ENCODE assay signal across 12 mouse cellular contexts in genomic region chr1:75388898-75389515, GRCm38 (mm10). TPM values are rescaled to one million over a fixed set of nuclear protein-coding genes. Genes with fewer than 3 reads are reported as not detected.
DNase-seq lines count a peak whose midpoint lies in the region; ATAC-seq and TF ChIP-seq lines count a peak whose summit lies in the region.
"Had no signal": no experiment of that assay in that cellular context is flagged by ENCODE, and none has a peak within 500 bp of the region (broad histone marks: within the 10 kb centered on the region; RNA-seq: fewer than 3 reads in every experiment).

No protein-coding gene starts in this region.

- no peak overlapping the region; the same call in 1 of the 2 replicates for H3K4me3 ChIP-seq in lung, embryonic 14.5 days (ENCODE audit: low read depth, low read length)
- H3K4me3 ChIP-seq in limb, embryonic 13.5 days, result peak overlapping the region; percentile 41
- no peak overlapping the region for H3K4me3 ChIP-seq in stomach, postnatal 0 days (ENCODE audit: low read depth, low read length)

- H3K27me3 ChIP-seq in lung, embryonic 14.5 days (ENCODE audit: insufficient read depth, low read length), result peaks cover 23% of the 10 kb centered on the region
- H3K27me3 ChIP-seq in limb, embryonic 13.5 days, result peaks cover 56% of the 10 kb centered on the region
- H3K27me3 ChIP-seq in stomach, postnatal 0 days (ENCODE audit: control insufficient read depth, insufficient read depth, low read length), result no peaks in the 10 kb centered on the region

- no peak for ATAC-seq in lung, embryonic 14.5 days (ENCODE audit: insufficient read depth)
- ATAC-seq in limb, embryonic 13.5 days (ENCODE audit: low FRiP score, low read depth), result no peak
- no peak for ATAC-seq in stomach, postnatal 0 days (ENCODE audit: low FRiP score, low TSS enrichment)
- ATAC-seq in inflammation-experienced regulatory T-cells, adult 6 months, result no peak

- peak overlapping the region; percentile 55; the same call in 1 of the 2 replicates for H3K4me2 ChIP-seq in lung, embryonic 14.5 days
- H3K4me2 ChIP-seq in limb, embryonic 13.5 days (replicated peaks), result peak overlapping the region; percentile 68
- 0 out of 2 replicates have a peak overlapping the region, but pooled peaks have one; percentile 5 for H3K4me2 ChIP-seq in stomach, postnatal 0 days (replicated peaks; ENCODE audit: low read depth)

- no peaks in the 10 kb centered on the region for H3K9me3 ChIP-seq in lung, embryonic 14.5 days (ENCODE audit: low read depth, low read length)
- H3K9me3 ChIP-seq in limb, embryonic 13.5 days, result no peaks in the 10 kb centered on the region
- H3K9me3 ChIP-seq in stomach, postnatal 0 days (ENCODE audit: control insufficient read depth, low read length), result no peaks in the 10 kb centered on the region

- H3K4me1 ChIP-seq in lung, embryonic 14.5 days (ENCODE audit: insufficient read depth), result peaks cover 13% of the 10 kb centered on the region; the same call in 1 of the 2 replicates
- peaks cover 48% of the 10 kb centered on the region for H3K4me1 ChIP-seq in limb, embryonic 13.5 days
- 0 out of 2 replicates have a peak, but pooled peaks cover 3% of the 10 kb centered on the region for H3K4me1 ChIP-seq in stomach, postnatal 0 days (replicated peaks; ENCODE audit: control insufficient read depth, insufficient read depth)

- 38% methylated on average over 23 of the region's 23 CpGs for WGBS in lung, embryonic 14.5 days
- 34% methylated on average over 23 of the region's 23 CpGs for WGBS in limb, embryonic 13.5 days
- 47% methylated on average over 23 of the region's 23 CpGs for WGBS in stomach, postnatal 0 days

- H3K27ac ChIP-seq in lung, embryonic 14.5 days (ENCODE audit: low read depth), result no peak overlapping the region
- no peak overlapping the region for H3K27ac ChIP-seq in limb, embryonic 13.5 days
- no peak overlapping the region for H3K27ac ChIP-seq in stomach, postnatal 0 days (replicated peaks)
- H3K27ac ChIP-seq: liver, embryonic 14.5 days had no signal

- no peak overlapping the region for H3K9ac ChIP-seq in lung, embryonic 14.5 days
- peak overlapping the region; percentile 66; the same call in 1 of the 2 replicates for H3K9ac ChIP-seq in limb, embryonic 13.5 days
- H3K9ac ChIP-seq in stomach, postnatal 0 days (ENCODE audit: low read length), result no peak overlapping the region
- H3K9ac ChIP-seq: liver, embryonic 14.5 days had no signal

- peak; percentile 50 for DNase-seq in cerebellum, adult 9-10 months
- no peak for DNase-seq in cerebellum, postnatal 36 days
- DNase-seq in lung, embryonic 14.5 days, result no peak
- no peak for DNase-seq in lung, postnatal 10 days
- no peak for DNase-seq in stomach, postnatal 0 days (ENCODE audit: low spot score)
- no peak for DNase-seq in left cerebral cortex, postnatal 14 days (ENCODE audit: low spot score in 2 of 2)
- DNase-seq: cerebellum, adult 9-11 months had no signal

- TF ChIP-seq EP300 in stomach, postnatal 0 days (optimal IDR thresholded peaks at IDR 0.05), result no peak

- peaks cover 17% of the 10 kb centered on the region; the same call in 1 of the 2 replicates for H3K36me3 ChIP-seq in lung, embryonic 14.5 days (ENCODE audit: insufficient read depth)
- peaks cover 19% of the 10 kb centered on the region for H3K36me3 ChIP-seq in limb, embryonic 13.5 days
- peaks cover 3% of the 10 kb centered on the region; the same call in 1 of the 2 replicates for H3K36me3 ChIP-seq in stomach, postnatal 0 days (ENCODE audit: control insufficient read depth, insufficient read depth, low read length)

- no peak for TF ChIP-seq CTCF in lung, embryonic 14.5 days (IDR thresholded peaks at IDR 0.05; ENCODE audit: low read depth)
- no peak for TF ChIP-seq CTCF in stomach, postnatal 0 days (IDR thresholded peaks at IDR 0.05; ENCODE audit: low read depth)

- intact Hi-C loops in left cerebral cortex, postnatal 14 days (cut with DNase I), result no loop called here

RNA-seq across cellular contexts. Expression of gene Speg, which starts 13.9 kb away (rescaled TPM):
- 40.1 and 44.7 TPM in 2 replicates for polyA plus RNA-seq in lung, embryonic 14.5 days (2014; fragmentation: Nextera tagmentation; extraction: Ambion mirVana)
- polyA plus RNA-seq in limb, embryonic 13.5 days (2015; fragmentation: Nextera tagmentation; extraction: Ambion mirVana), result 20.7 and 21.3 TPM in 2 replicates
- polyA plus RNA-seq in stomach, postnatal 0 days (2015; fragmentation: Nextera tagmentation; extraction: Ambion mirVana), result 28.8 and 30.0 TPM in 2 replicates
- total RNA-seq in left cerebral cortex, postnatal 14 days (2021), result 100 to 1,000 TPM; 199 to 210 TPM
- polyA plus RNA-seq in inflammation-experienced regulatory T-cells, adult 6 months (2017; shearing (Covaris generic)), result under 1 TPM in 1 of 3 experiments, not detected in 2; 0.34 TPM
- total RNA-seq: neutrophil, adult 5-6 weeks had no signal

RNA-seq across cellular contexts. Expression of gene Des, which starts 28.9 kb away (rescaled TPM):
- 42.9 and 46.3 TPM in 2 replicates for polyA plus RNA-seq in lung, embryonic 14.5 days (2014; fragmentation: Nextera tagmentation; extraction: Ambion mirVana)
- 52.1 and 56.1 TPM in 2 replicates for polyA plus RNA-seq in limb, embryonic 13.5 days (2015; fragmentation: Nextera tagmentation; extraction: Ambion mirVana)
- 223 and 291 TPM in 2 replicates for polyA plus RNA-seq in stomach, postnatal 0 days (2015; fragmentation: Nextera tagmentation; extraction: Ambion mirVana)
- 1 to 10 TPM; 1.5 to 2.6 TPM for total RNA-seq in left cerebral cortex, postnatal 14 days (2021)
- under 1 TPM in 1 of 3 experiments, not detected in 2; 0.64 TPM for polyA plus RNA-seq in inflammation-experienced regulatory T-cells, adult 6 months (2017; shearing (Covaris generic))
- total RNA-seq: granulocyte monocyte progenitor cell, adult 5-6 weeks; neutrophil, adult 5-6 weeks had no signal

RNA-seq across cellular contexts. Expression of gene Gmppa, which starts 46.7 kb away (rescaled TPM):
- polyA plus RNA-seq in lung, embryonic 14.5 days (2014; fragmentation: Nextera tagmentation; extraction: Ambion mirVana), result 61.2 and 67.3 TPM in 2 replicates
- polyA plus RNA-seq in limb, embryonic 13.5 days (2015; fragmentation: Nextera tagmentation; extraction: Ambion mirVana), result 70.1 and 71.8 TPM in 2 replicates
- 85.2 and 98.6 TPM in 2 replicates for polyA plus RNA-seq in stomach, postnatal 0 days (2015; fragmentation: Nextera tagmentation; extraction: Ambion mirVana)
- total RNA-seq in left cerebral cortex, postnatal 14 days (2021), result 10 to 100 TPM; 54.2 to 61.2 TPM
- 10 to 100 TPM; 44.2 to 67.2 (median 62.7) TPM for polyA plus RNA-seq in inflammation-experienced regulatory T-cells, adult 6 months (2017; shearing (Covaris generic))

Comparison
In these comparisons a context has a peak if more than half of its experiments do, and no peak if none do; other contexts are left out.
1. H3K4me2 ChIP-seq: peak in every context shown above with its lines; median percentile 68 in limb, embryonic 13.5 days; 55 in lung, embryonic 14.5 days; 5 in stomach, postnatal 0 days.
2. RNA of gene Speg, which starts 13.9 kb away (polyA plus RNA-seq): 40.1 to 44.7 TPM in lung, embryonic 14.5 days, 28.8 to 30.0 TPM in stomach, postnatal 0 days and 20.7 to 21.3 TPM in limb, embryonic 13.5 days; 0.34 TPM in inflammation-experienced regulatory T-cells, adult 6 months; every median in the first group is over 10 times any median in the second.
3. RNA of gene Des, which starts 28.9 kb away (polyA plus RNA-seq): 223 to 291 TPM in stomach, postnatal 0 days, 52.1 to 56.1 TPM in limb, embryonic 13.5 days and 42.9 to 46.3 TPM in lung, embryonic 14.5 days; 0.64 TPM in inflammation-experienced regulatory T-cells, adult 6 months; every median in the first group is over 10 times any median in the second.